Mouse (Mus musculus) T-helper 1 cell (primary cell): ENCODE results near the gene Fkbp15.

ENCODE experiments used
- in situ Hi-C: fragments of 300-600 bp; cut with MboI, MseI; formaldehyde crosslinking; loops from one replicate; pipeline ENCODE4 v1.15.1; 2025; ENCODE audit warnings: high pct_unique_total_duplicates

Fkbp15 gene

DNA sequence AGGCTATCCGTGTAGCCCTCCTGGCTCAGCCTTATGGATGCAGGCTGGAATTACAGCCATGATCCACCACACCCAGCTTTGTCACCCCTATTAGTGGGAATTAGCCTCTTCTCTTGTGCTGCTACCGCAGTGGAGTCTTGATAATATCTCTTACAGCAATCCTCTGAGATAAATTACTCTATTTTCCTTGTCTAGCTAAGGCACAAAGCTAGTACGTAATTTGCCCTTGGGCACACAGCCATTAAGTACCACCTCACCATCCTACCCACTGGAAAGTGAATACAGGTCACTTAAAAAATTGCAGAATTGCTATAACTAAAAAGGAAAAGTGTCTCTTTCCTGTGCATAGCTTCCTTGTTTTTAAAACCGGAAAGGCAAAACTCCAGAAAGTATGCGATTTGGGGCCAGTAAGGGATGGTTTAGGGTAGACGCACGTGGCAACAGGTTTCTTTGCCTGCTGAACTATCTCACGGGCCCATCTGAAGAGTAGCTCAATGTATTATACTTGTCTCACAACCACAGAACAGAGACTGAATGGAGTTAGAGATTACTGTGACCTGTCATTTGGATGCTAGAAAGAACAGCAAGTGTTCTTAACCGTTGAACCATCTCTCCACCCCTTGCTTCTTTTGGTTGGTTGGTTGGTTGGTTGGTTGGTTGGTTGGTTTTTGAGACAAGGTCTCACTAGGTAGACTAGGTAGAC lies 12.6 kb upstream of the Fkbp15 start:
- in situ Hi-C loops = no loop called here

DNA sequence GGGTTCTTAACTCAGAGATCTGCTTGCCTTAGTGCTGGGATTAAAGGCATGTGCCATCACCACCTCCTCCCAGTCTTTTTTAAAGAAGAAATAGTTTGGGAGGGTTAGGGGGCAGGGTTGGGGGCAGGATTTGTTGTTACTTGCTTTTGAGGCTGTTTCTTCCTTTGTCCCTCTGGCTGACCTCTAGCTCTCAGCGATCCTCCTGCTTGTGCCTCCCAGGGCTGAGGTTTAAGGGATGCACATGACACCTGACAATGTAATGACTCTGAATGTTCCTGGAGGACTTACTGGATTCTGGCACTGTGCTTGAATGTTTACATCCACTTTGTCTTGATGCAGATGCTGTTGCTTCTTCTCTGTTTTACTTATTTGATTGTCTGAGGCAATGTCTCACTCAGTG lies 12.1 kb upstream of the Fkbp15 start:
- in situ Hi-C loops = no loop called here

DNA sequence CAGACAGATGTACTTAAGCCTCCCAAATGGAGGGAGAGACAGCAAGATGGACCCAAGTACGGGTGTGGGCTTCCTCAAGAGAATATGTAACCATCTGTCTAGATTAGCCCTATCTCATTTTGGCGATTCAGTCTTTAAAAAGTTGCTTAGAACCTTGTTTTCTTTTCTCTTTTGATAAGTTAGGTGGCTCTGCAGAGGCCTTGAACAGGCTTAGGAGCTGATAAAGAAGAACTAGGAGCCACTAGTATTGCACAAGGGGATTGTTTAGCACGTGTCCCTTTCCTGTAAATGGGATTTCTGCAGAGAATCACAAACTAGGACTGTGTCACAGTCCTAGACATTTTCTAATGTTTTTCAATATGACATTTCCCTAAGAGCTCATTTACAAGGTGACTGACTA lies 8.7 kb upstream of the Fkbp15 start:
- in situ Hi-C loops = no loop called here

DNA sequence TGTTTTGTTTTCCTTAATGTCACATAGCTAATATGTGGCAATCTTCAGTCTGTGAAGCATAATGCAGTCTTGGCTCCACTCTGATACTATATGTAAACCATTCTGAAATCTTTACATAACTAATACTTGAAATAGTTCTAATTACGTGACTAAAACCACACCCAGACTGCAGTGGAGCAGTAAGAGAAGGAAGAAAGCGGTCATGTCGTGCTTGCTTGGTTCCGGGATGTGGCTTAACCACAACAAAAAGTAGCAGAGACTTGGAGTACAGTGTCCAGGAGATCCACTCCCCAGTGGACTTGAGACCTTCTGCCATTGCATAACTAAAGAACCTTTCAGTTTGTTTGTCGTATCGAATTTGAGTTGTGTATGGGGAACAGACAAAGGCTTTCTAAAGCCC lies 7.2 kb upstream of the Fkbp15 start:
- in situ Hi-C loops = no loop called here

DNA sequence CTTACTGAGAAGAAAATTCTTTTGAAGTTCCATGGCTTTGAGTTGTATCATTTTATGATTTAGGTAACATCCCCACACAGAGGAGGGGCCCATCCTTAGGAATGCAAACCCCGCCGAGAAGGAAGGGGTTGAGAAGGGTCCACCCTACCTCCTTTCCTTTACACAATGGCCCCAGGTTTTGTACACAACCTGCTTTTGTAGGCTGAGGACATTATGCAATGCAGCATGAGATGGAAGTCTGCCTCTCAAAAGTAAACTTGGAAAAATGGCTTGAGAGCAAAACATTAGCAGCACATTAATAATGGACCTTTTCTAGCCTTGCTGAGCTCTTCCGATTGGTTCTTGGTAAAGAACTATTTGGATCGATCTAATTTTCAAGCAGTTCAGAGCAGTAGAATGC lies 5.9 kb upstream of the Fkbp15 start:
- in situ Hi-C loops = no loop called here

DNA sequence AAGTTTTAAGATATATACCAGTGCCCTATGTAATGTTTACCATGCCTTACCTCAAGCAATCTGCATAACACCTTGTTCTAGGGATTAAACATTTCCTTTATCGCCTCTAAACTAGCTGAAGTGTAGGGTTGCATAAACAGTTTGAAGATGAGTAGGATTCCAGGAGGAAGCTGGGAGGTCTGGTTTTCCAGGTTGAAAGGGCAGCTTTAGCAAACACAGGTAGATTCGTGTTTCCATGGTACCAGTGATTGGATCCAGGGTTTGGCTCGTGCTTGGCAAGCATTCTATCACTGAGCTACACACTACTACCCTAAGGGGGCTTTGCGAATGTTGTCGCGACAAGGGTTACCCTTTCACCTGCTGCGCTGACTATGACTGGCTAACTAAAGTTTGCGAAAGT lies 4.0 kb upstream of the Fkbp15 start:
- in situ Hi-C loops = loop anchor here (5.0 kb wide), 1 partner anchor 43 kb away; the partner anchor contains the start of genes Cdc26 and Prpf4

DNA sequence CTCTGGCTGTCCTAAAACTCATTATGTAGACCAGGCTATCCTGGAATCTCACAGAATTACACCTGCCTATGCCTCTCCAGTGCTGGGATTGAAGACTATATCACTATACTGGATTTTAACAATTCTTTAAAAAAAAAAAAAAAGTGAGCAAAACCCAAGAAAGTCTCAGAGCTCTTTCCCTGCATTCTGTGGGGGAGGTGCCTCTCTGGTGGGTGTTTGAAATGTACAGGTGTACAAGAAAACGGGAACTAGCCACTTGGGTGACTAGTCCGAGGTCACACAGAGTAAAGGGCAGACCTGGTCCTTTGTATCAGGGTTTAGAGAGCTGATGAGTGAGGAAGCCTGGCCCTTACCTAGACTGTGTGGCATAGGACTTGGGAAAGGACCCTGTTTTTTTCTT lies 2.1 kb upstream of the Fkbp15 start:
- in situ Hi-C loops = loop anchor here (5.0 kb wide), 1 partner anchor 45 kb away; the partner anchor contains the start of genes Cdc26 and Prpf4

DNA sequence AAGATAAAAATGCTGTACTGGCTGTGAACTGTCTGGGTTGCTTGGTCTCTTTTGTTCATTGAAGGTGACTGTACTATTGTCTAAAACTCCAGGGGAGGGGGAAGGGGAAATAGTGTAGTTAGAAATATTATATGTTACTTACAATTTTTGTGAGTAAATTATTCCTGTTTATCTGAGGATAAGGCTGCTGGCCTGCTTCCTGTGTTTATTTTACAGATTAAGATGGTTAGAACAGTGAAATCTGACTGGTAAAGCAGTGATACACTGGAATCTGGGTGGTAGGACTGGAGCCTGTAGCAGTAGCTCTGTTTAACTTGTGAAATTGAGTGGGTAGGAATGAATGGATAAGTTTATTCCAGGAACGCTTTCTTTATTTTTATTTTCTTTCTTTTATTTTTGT lies 1.6 kb upstream of the Fkbp15 start:
- in situ Hi-C loops = loop anchor here (5.0 kb wide), 1 partner anchor 45 kb away; the partner anchor contains the start of genes Cdc26 and Prpf4

DNA sequence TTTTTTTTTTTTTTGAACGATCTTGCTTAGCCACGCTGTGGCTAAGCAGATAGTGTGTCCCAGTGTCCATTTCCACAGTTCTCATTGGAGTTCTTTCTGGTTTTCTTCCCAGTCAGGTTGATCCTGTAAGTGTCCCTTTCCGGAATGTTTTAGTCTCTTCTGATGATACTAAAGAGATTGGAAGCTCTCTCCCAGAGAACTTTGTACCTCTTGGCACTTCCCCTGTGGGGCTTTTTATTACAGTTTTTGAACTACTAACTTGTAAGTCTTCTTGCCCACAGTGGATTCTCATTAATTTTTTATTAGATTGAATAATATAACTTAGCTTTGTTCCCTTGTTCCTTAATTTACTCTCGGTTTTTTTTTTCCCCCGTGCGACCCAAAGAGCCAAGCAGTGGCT lies 1.2 kb upstream of the Fkbp15 start:
- in situ Hi-C loops = loop anchor here (5.0 kb wide), 1 partner anchor 46 kb away; the partner anchor contains the start of genes Cdc26 and Prpf4

DNA sequence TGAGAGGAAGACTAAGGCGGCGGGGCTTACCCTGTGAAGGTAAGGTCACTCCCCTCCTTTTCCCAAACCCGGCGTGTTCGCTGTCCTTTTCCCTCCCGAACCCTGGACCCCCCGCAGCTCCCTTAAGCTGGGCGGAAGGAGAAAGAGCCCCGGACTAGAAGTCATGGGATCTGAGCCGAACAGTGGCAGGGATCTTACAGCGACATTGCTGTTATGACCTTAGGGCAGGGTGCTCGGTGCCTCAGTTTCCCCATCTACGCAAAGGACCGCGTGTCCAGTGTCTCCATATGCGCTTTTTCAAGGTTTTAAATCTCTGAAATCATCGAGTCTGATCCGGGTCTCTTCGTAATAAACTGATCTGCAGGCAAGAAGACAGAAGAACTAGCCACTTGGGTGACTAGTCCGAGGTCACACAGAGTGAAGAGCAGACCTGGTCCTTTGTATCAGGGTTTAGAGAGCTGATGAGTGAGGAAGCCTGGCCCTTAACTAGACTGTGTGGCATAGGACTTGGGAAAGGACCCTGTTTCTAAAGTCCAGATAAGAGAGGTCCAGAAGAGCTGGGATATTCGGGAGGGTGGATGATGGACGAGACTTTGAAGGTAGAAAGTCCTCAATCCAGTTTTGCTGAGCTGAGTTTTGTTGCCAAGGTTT lies 582 bp upstream of the Fkbp15 start:
- in situ Hi-C loops = loop anchor here (5.0 kb wide), 1 partner anchor 46 kb away; the partner anchor contains the start of genes Cdc26 and Prpf4

DNA sequence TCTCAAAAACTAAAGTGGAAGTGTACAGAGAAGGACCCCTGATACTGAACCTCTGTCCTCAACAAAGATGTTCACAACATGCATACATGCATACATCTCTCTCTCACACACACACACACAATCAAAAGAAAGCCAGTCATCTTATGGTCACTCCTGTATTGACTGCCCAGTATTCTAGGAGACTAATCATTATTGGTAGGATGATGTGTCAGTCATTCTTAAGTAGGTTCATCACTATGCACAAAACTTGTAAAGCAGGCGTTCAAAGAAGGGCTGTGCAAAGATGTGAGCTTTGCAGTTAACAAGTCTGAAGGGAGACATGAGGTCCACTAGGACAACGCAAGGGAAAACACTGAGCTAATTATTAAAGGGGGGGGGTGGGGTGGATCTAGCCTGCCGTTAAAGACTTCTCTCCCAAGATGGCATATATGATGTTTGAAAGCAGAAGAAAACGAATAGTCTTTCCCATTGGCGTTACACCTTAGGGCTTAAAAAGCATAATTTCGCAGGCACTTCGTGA lies 1.0 kb downstream of the Fkbp15 start:
- in situ Hi-C loops = no loop called here

DNA sequence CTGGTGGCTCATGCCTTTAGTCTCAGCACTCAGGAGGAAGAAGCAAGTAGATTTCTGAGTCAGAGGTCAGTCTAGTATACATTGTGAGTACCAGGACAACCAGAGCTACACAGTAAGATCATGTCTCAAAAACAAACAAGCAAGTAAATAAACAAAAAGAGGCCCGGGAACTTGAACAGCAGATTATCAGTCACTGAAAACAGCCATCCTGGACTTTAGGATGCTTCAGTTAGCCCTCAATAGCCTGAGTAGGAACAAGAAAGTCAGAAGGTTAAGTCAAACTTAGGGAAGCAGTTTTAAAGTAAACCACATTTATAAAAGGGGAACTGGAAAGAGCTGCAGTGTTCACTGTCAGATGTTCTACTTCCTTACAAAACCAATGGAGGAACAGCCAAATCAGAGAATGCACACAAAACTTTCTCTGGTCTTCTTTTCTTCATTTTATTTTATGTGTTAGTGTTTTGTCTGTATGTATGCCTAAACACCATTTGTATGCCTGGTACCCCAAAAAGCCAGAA lies 2.7 kb downstream of the Fkbp15 start:
- in situ Hi-C loops = no loop called here

DNA sequence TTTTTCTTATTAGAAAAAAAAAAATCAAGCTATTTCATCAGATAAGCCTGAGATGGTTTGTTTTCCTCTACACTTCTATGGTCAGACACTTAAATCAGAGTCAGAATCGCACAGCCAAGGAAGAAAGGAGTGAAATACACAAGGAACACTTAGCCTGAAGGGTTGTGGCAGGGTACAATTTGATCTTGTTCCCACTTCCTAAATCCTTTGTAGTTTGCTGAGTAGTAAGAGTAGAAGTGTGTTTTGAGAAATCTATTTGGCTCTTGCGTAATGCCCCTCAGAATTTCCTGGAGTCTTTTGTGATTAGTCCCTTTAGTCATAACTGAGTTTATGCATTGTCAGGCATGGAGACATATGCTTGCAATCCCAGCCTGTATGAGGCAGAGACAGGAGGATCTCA lies 11.0 kb downstream of the Fkbp15 start:
- in situ Hi-C loops = loop anchor here (10.0 kb wide), 1 partner anchor 55 kb away; the partner anchor contains the start of genes Cdc26 and Prpf4

DNA sequence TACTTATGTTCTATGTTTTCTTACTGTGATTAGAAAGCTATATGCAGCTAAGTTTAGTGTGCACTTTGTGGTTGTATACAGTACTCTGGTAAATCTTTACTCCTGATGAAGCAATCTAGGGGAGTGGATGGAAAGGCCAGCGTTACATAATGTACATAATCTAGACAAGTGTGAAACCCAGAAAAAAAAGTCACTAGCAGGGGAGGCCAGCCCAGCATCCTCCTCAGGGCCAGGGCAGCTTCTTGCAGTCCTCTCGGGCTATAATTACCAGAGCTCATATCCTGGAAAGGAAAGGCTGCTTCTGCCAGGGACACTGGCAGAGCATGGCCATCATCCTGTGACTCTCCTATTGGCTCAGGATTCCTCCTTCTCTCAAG lies 12.0 kb downstream of the Fkbp15 start:
- in situ Hi-C loops = loop anchor here (10.0 kb wide), 1 partner anchor 56 kb away; the partner anchor contains the start of genes Cdc26 and Prpf4

DNA sequence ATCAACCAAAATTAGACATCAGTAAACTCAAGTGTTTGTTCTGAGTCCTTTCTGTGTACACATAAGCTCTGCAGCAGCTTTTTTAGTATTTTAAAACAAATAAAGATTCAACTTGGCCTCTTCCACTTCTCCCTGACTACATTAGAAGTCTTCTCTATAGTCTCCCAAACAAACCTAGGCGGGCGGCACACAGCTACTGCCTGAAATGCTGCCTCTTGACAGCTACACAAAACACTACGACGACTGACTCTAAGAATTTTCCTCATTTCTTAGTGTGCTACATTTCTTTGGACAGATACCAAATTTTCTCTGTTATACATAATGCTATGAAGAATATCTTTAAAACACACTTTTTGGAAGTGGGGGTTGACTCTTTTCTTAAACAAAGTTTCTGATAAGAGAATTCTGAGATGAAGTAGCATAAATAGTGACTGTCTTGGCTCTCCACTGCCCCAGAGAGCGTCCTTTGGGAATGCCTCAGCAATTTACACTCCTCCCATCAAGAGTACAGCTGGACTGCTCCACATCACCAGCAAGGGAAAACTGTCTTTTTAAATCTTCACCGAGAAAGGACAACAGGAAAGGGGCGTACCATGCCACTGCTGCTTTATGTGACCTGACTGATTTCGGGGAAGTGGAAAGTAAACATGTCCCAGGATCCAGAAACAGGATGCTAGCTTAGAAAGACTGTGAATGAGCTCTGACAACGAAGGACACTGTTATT lies 12.6 kb downstream of the Fkbp15 start:
- in situ Hi-C loops = loop anchor here (10.0 kb wide), 1 partner anchor 57 kb away; the partner anchor contains the start of genes Cdc26 and Prpf4

DNA sequence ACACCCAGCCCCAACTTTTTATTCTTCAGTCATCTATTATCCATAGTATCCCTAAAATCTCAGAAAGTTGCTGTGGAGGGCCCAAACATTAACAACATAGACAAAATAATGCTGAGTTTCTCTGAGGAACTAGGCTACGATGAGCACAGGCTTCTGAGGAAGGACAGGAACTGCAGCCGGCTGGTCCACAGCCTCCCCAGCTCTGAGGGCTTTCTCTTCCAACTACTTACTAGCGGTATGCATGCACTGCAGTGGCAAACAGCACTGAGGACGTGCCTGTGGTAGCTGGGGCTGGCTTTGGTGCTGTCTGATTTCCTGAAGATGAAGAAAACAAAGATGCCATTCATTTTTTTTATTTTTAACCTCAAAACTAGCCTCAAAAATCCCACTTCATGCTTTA lies 14.5 kb downstream of the Fkbp15 start:
- in situ Hi-C loops = loop anchor here (10.0 kb wide), 1 partner anchor 59 kb away; the partner anchor contains the start of genes Cdc26 and Prpf4

DNA sequence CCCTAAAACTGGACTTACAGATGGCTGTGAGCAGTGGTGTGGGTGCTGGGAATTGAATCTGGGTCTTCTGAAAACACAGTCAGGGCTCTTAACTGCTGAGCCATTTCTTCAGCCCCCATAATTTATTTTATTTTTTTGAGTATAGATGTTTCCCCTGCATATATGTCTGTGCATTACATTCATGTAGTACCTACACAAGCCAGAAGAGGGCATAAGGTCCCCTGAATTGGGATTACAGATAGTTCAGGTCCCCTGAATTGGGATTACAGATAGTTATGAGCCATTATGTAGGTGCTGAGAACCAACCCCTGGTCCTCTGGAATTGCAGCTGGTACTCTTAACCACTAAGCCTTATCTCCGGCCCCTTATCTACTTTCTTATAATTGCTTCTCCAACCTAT lies 16.3 kb downstream of the Fkbp15 start:
- in situ Hi-C loops = loop anchor here (10.0 kb wide), 1 partner anchor 61 kb away; the partner anchor contains the start of genes Cdc26 and Prpf4

DNA sequence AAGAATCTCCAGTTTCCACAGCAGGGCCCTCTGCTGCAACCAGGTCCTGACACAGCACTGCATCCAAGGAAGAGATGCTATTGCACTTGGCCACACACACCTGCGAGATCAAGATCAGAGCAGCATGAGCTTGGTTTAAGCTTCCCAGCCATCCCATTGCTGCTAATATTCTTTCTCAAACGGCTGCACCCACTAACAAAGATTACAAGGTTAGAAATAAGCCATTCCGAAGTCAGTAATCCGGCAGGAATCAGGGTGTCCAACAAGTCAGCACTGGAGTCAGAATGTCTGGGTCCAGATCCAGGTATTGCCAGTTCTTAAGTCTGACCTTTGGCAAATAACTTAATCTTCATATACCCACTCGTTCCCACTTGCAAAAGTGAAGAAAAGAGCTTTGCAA lies 21.8 kb downstream of the Fkbp15 start:
- in situ Hi-C loops = no loop called here

DNA sequence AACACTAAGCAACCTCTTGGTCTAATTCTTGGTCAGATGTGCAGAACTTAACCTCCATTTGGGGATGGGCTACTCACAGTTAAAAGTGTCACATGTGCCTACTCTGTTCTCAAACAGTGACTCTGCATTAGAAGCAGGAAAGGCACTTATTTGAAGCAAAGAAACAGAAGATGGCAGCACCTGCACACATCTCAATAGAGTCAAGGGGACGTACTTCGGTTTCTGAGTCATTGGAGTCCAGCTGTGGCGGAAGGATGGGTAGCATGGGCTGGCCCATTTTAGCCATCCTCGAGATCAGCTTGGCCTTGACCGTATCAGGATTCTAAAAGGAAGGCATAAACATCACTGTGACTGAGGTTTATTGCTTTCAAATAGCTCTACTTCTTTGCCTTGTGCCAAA lies 28.4 kb downstream of the Fkbp15 start:
- in situ Hi-C loops = no loop called here

DNA sequence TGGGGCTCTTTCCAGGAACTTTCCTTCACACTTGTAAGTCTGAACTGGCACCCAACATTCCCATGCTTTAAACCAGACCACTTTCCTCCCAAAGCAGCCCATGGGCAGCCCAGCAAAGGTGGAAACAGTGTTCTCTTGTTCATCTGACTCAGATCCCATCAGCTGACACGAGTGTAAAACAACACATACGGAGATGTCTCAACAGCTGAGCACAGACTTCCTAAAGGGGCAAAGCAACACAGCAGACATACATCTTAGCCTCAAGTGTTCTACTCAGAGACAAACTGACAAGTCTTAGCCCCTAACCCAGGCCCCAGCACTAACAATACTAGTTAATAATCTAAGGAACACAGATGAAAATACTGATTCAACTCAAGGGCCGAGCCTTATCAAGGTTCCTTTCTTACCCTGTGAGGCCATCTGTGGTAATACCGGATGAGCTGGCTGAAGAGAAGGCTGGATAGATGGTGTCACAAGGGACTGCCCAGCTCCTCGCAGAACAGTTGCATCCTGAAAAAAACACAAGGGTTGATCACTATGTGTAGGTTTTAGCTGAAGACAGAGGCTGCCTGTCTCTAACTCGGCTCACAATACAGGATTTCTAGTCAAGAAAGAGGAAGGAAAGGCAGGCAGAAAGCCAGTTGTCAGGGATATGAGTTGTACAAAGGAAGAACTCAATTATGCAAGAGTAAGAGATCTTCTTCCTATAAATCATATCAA lies 31.2 kb downstream of the Fkbp15 start:
- in situ Hi-C loops = no loop called here

DNA sequence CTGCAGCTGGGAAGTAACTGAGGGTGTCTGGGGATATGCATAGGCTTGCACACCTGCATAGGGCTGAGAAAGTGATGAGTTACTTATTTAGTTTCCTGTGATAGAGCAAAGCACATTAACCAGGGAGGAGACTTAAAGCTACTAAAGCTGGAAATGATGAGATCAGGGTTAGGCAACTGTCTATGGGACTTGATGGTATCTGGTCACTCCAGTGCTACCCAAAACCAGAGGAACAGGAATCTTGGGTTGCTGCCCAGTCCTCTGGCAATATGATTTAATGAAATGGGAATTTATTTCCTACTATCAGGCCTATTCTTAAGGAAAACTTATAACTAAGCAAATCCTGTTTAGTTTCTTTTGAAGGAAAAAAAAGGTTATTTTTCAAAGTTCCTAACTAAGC lies 34.2 kb downstream of the Fkbp15 start:
- in situ Hi-C loops = no loop called here
